Mouse (Mus musculus) liver, embryonic 14.5 days (tissue): Measurements from ENCODE around the gene Rprd2. TPM values are rescaled to one million over a fixed set of nuclear protein-coding genes. Genes with fewer than 3 reads are reported as not detected.

Experiments used
- ATAC-seq: fragments of 200-750 bp; cut with Nextera tagmentation; 2 replicates; pipeline ENCODE4 v1.8.0; 2017; ENCODE audit warnings: moderate number of reproducible peaks, mild to moderate bottlenecking, moderate library complexity; ENCODE audit not compliant: insufficient read depth
- DNase-seq, 3 experiments: peaks; one replicate each; pipeline ENCODE4 v3.0.0-alpha.2; 2012 to 2013; ENCODE audit warnings: low read depth in 3 of 3, low spot score in 3 of 3
- H3K27ac ChIP-seq: fragments of 300-500 bp; sonication (generic); 2 replicates; pipeline ENCODE4 v1.5.1; 2014; ENCODE audit warnings: moderate library complexity, mild to moderate bottlenecking, control low read depth, inconsistent platforms
- H3K27me3 ChIP-seq: fragments of 300-500 bp; sonication (generic); 2 replicates; pipeline ENCODE4 v1.6.1; 2014; ENCODE audit warnings: mild to moderate bottlenecking, low read length, moderate library complexity; ENCODE audit not compliant: control insufficient read depth, insufficient read depth
- H3K36me3 ChIP-seq: fragments of 300-500 bp; sonication (generic); replicated peaks from 2 replicates; pipeline ENCODE4 v1.6.1; 2014; ENCODE audit warnings: low read depth; ENCODE audit not compliant: control insufficient read depth, insufficient read depth
- H3K4me1 ChIP-seq, 2 experiments: fragments of 200-500 bp in 1 of 2; fragments of 300-500 bp in 1 of 2; sonication (generic) in 1 of 2; replicated peaks; 2 replicates each; pipeline ENCODE4 v1.6.1; 2012 to 2014; ENCODE audit warnings: antibody characterized with exemption in 1 of 2, inconsistent platforms in 1 of 2, low read length in 1 of 2; ENCODE audit not compliant: control insufficient read depth in 2 of 2, insufficient read depth in 2 of 2
- H3K4me2 ChIP-seq: fragments of 300-500 bp; sonication (generic); 2 replicates; pipeline ENCODE4 v1.6.1; 2014; ENCODE audit warnings: low read depth, mild to moderate bottlenecking, control low read depth, moderate library complexity
- H3K4me3 ChIP-seq, 2 experiments: fragments of 200-500 bp in 1 of 2; fragments of 300-500 bp in 1 of 2; sonication (generic) in 1 of 2; 2 replicates each; pipeline ENCODE4 v1.5.1; 2012 to 2014; ENCODE audit warnings: low read depth in 2 of 2, low read length in 2 of 2, mild to moderate bottlenecking in 2 of 2, control low read depth in 1 of 2, inconsistent platforms in 1 of 2, moderate library complexity in 1 of 2; ENCODE audit not compliant: insufficient read depth in 1 of 2
- H3K9ac ChIP-seq: fragments of 300-500 bp; sonication (generic); replicated peaks from 2 replicates; pipeline ENCODE4 v1.6.1; 2014; ENCODE audit warnings: mild to moderate bottlenecking, control low read depth, moderate library complexity
- H3K9me3 ChIP-seq: fragments of 300-500 bp; sonication (generic); 2 replicates; pipeline ENCODE4 v1.6.1; 2016; ENCODE audit warnings: low read length, mixed read lengths; ENCODE audit not compliant: control insufficient read depth
- CTCF ChIP-seq: IDR thresholded peaks from 2 replicates; pipeline ENCODE4 v1.5.1; 2016; ENCODE audit warnings: antibody characterized with exemption, low read depth, control low read depth
- EP300 ChIP-seq: IDR thresholded peaks from 2 replicates; pipeline ENCODE4 v1.6.1; 2016; ENCODE audit warnings: antibody characterized with exemption, low read depth
- WGBS: fragments of 180-500 bp; shearing (Covaris S2); extraction: QIAGEN DNeasy Blood & Tissue Kit; methylation state at CpG from one replicate; pipeline ENCODE4 v1.1.7; 2014; ENCODE audit not compliant: insufficient replicate concordance; 5-methylcytosine and 5-hydroxymethylcytosine counted together
- polyA plus RNA-seq, 2 experiments: library from polyadenylated mRNA; depleted of rRNA in 1 of 2; stranded (reverse) in 1 of 2; unstranded in 1 of 2; fragments of >200 nt; fragmentation: Nextera tagmentation in 1 of 2; extraction: Ambion mirVana in 1 of 2; gene quantifications; 2 replicates each; pipeline versions ENCODE4 v1.2.1 to v1.2.3; 2012 to 2014

The Rprd2 gene
- polyA plus RNA-seq (2012; rRNA removed) (4.2 and 5.3 TPM in 2 replicates), polyA plus RNA-seq (2014; fragmentation: Nextera tagmentation; extraction: Ambion mirVana) (6.6 and 6.8 TPM in 2 replicates)

GRCm38 (mm10) chr3:95818571-95819288 is at the start of gene Rprd2:
Rprd2 (minus strand) TSS chr3:95818863.
- TF ChIP-seq CTCF (no peak), EP300 (no peak)

DNA sequence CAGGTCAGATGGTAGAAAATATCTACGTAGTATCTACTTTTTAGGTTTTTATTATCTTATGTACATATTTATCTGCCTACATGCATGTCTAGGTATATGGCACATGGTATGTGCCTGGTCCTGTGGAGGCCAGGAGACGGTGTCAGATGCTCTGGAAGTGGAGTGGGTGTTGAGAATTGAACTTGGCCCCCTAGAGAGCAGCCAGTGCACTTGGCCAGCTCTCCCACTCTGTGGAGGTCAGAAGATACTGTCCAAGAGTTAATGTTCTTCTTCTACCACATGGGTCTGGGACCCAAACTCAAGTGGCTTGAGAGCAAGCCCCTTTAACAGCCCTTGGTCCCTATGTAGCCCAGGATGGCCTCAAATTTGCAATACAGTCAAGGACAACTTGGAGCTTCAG is 48.7 kb upstream of the Rprd2 start:
- H3K4me3 ChIP-seq, result no peak overlapping the region
- no peak overlapping the region for H3K27ac ChIP-seq
- TF ChIP-seq CTCF (no peak), EP300 (no peak)
- peaks cover 6% of the 10 kb centered on the region for H3K36me3 ChIP-seq
- no peak overlapping the region for H3K9ac ChIP-seq
- no peak overlapping the region for H3K4me2 ChIP-seq
- H3K9me3 ChIP-seq, result no peaks in the 10 kb centered on the region
- no peak for ATAC-seq
- H3K4me1 ChIP-seq, result peaks cover 0 to 9% of the 10 kb centered on the region in 2 experiments; a peak in 3 of 4 replicates
- WGBS, result 81% methylated on average over 2 of the region's 2 CpGs
- no peaks in the 10 kb centered on the region for H3K27me3 ChIP-seq
- DNase-seq, result no peak

More at GRCm38 (mm10) chr3:95818571-95819288, at the start of gene Rprd2:
- H3K4me2 ChIP-seq, result peak within 1 kb of the TSS; percentile 85
- H3K36me3 ChIP-seq, result no peaks in the 10 kb centered on the region
- DNase-seq (peak; percentile 55 to 67 (median 58)), ATAC-seq (peak; percentile 42)
- peak within 1 kb of the TSS; percentile 90 to 97 for H3K4me3 ChIP-seq
- peaks cover 15% of the 10 kb centered on the region in 2 experiments for H3K4me1 ChIP-seq
- H3K9me3 ChIP-seq, result no peaks in the 10 kb centered on the region
- under 1% methylated on average over 57 of the region's 60 CpGs for WGBS
- H3K9ac ChIP-seq, result peak within 1 kb of the TSS; percentile 96
- H3K27ac ChIP-seq, result peak within 1 kb of the TSS; percentile 98
- no peaks in the 10 kb centered on the region for H3K27me3 ChIP-seq

DNA sequence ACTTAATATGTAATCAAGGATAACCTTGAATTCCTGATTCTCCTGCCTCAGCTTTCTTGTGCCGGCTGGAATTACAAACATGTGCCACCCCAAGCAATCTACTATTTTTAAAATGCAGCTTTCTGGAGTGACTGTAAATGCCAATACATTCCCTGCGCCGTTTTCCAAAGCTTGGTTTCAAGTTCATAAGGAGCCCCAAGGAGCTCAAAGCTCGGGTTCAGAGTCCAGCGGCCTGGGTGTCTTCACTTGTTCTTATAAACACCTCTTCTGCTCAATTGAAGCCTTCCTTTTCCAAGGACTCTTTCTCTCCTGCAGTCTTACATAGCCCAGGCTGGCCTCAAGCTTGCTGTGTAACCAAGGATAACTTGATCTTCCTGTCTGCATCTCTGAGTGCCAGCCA is 47.4 kb upstream of the Rprd2 start:
- TF ChIP-seq EP300 (no peak), CTCF (no peak)

GRCm38 (mm10) chr3:95865571-95865970 is 46.9 kb upstream of the Rprd2 start:
- H3K4me1 ChIP-seq, result peaks cover 0 to 3% of the 10 kb centered on the region in 2 experiments; a peak in 2 of 4 replicates
- DNase-seq (no peak), ATAC-seq (no peak)
- H3K27me3 ChIP-seq, result no peaks in the 10 kb centered on the region
- 88% methylated on average over 20 of the region's 20 CpGs for WGBS
- H3K9me3 ChIP-seq, result no peaks in the 10 kb centered on the region
- H3K9ac ChIP-seq, result no peak overlapping the region
- TF ChIP-seq EP300 (no peak), CTCF (no peak)
- no peak overlapping the region for H3K27ac ChIP-seq
- H3K36me3 ChIP-seq, result peaks cover 6% of the 10 kb centered on the region
- no peak overlapping the region for H3K4me2 ChIP-seq
- H3K4me3 ChIP-seq, result no peak overlapping the region

More for the DNA sequence above, 47.4 kb upstream of the Rprd2 start:
- peaks cover 0 to 5% of the 10 kb centered on the region in 2 experiments; a peak in 2 of 4 replicates for H3K4me1 ChIP-seq
- no peak overlapping the region for H3K27ac ChIP-seq
- H3K9me3 ChIP-seq, result no peaks in the 10 kb centered on the region
- 76% methylated on average over 5 of the region's 5 CpGs for WGBS
- H3K27me3 ChIP-seq, result no peaks in the 10 kb centered on the region
- DNase-seq, result no peak
- H3K9ac ChIP-seq, result no peak overlapping the region
- ATAC-seq, result no peak
- no peak overlapping the region for H3K4me2 ChIP-seq
- no peak overlapping the region for H3K4me3 ChIP-seq
- H3K36me3 ChIP-seq, result peaks cover 6% of the 10 kb centered on the region

DNA sequence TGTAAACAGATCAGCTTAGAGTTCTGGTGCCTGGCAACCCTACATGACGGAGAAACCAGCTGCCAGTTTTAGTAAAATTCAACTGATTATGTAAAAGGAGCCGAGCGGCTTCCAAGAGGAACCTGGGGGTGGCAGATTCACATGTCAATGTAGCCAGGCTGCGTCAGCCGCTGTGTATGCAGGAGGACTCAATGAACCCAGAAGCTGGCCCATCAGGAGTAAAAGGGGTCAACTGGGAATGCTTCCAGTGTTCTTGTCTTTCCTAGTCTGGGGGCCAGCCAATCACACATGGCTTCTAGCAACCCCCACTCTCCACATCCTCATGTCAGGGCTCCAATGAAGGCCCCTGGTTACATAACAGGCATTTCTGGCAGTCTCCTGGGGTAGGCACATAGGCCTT is 46.4 kb upstream of the Rprd2 start:
- peaks cover 6% of the 10 kb centered on the region for H3K36me3 ChIP-seq
- no peaks in the 10 kb centered on the region for H3K4me1 ChIP-seq
- ATAC-seq, result no peak
- no peaks in the 10 kb centered on the region for H3K27me3 ChIP-seq
- no peak for DNase-seq
- H3K4me3 ChIP-seq, result no peak overlapping the region
- H3K27ac ChIP-seq, result no peak overlapping the region
- no peak overlapping the region for H3K9ac ChIP-seq
- TF ChIP-seq EP300 (no peak), CTCF (no peak)
- 84% methylated on average over 5 of the region's 5 CpGs for WGBS
- H3K9me3 ChIP-seq, result no peaks in the 10 kb centered on the region
- H3K4me2 ChIP-seq, result no peak overlapping the region
